Mouse (Mus musculus): ENCODE measurements around the gene Prss41. TPM values are rescaled to one million over a fixed set of nuclear protein-coding genes. Genes with fewer than 3 reads are reported as not detected.

Gene Prss41
- polyA plus RNA-seq, 1 experiment = not detected

DNA sequence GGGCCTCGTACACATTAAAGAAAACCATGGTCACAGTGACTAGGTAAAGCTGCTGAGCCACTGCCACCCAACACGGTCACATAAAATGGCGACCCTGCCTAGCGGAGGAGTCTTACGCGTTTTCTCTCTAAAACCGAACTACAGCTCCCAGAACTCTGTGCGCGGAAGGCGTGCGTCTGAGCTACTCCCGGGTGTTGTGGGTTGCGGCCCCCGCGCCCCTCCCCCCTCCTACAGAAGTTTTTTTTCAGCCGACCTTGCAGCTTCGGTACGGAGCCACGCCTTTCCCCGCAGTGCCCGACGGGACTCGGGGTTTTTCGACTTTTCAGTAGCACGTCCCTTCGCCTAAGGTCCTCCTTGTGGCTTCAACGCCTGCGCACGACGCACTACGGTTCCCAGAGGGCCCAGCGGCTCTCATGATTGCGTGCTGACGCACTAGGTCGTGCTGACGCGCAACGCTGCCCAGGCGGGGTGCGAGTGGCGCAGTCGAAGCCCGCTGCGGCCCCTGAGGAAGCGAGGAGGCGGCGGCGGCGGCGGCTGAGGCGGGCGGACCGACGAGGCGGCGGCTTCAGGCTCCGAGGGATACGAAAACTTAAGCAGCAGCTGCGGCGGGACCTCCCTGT is 41.1 kb downstream of the Prss41 start:
- under 1% methylated on average over 58 of the region's 60 CpGs for WGBS
- H3K4me3 ChIP-seq (replicated peaks; ENCODE audit: control insufficient read depth, low read depth, low read length) = peak overlapping the region; percentile 64
- peak overlapping the region; percentile 98 for H3K27ac ChIP-seq (ENCODE audit: control insufficient read depth, insufficient read depth, low read depth, low read length, poor library complexity)
- TF ChIP-seq CTCF (IDR thresholded peaks at IDR 0.05; ENCODE audit: control insufficient read depth, insufficient read depth, low read length) (no peak; the same call in 1 of the 2 replicates), POLR2A (IDR thresholded peaks at IDR 0.05; ENCODE audit: borderline replicate concordance, control insufficient read depth, low read depth, low read length) (peak; percentile 92; the same call in 1 of the 2 replicates)
- H3K4me1 ChIP-seq (ENCODE audit: control insufficient read depth, insufficient read depth, low read length) = peaks cover 1% of the 10 kb centered on the region; the same call in 1 of the 2 replicates

DNA sequence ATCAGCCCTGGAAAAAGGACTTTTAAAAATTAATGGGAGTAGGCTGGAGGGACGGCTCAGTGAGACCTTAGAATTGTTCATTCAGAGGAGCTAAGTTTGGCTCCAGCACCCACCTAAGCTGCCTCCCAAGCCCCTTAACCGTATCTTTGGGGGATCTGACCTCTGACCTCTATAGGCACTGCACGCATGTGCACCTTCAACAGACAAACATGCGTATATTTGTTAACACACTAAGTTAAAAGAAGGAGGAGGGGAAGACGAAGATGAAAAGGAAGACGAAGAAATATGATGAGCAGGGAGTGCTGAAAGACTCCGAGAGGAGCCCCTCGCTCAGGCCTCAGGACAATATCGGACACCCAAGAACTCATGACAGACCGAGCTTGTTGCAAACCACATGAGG is 42.3 kb downstream of the Prss41 start:
- H3K4me3 ChIP-seq (replicated peaks; ENCODE audit: control insufficient read depth, low read depth, low read length) = no peak overlapping the region

DNA sequence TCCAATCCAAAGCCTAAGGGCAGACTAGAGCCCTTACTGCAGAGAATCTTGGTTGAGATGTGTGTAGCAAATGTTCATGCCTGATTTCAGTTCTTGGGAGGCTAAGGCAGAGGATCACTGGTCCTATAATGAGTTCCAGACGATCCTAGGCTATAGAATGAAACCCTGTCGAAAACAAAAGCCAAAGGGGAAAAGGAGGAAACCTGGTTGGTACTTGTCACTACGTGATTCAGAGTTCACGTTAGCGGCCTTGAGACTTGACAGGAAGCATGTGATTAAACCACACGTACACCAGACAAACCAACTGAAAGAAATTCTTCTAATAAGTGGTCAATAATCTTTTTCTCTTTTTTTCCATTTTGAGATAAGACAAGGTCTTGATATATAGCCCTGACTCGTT is 46.7 kb downstream of the Prss41 start:
- Histone ChIP-seq H3K4me1 (ENCODE audit: control insufficient read depth, insufficient read depth, low read length) (no peaks in the 10 kb centered on the region), H3K4me3 (replicated peaks; ENCODE audit: control insufficient read depth, low read depth, low read length) (no peak overlapping the region), H3K27ac (ENCODE audit: control insufficient read depth, insufficient read depth, low read depth, low read length, poor library complexity) (no peak overlapping the region)
- 11% methylated on average over 7 of the region's 7 CpGs for WGBS
- TF ChIP-seq CTCF (IDR thresholded peaks at IDR 0.05; ENCODE audit: control insufficient read depth, insufficient read depth, low read length) = no peak
- TF ChIP-seq POLR2A (IDR thresholded peaks at IDR 0.05; ENCODE audit: borderline replicate concordance, control insufficient read depth, low read depth, low read length) = no peak

More for the DNA sequence above, 42.3 kb downstream of the Prss41 start:
- WGBS = 94% methylated on average over 10 of the region's 10 CpGs
- H3K4me1 ChIP-seq (ENCODE audit: control insufficient read depth, insufficient read depth, low read length) = peaks cover 1% of the 10 kb centered on the region; the same call in 1 of the 2 replicates
- H3K27ac ChIP-seq (ENCODE audit: control insufficient read depth, insufficient read depth, low read depth, low read length, poor library complexity) = no peak overlapping the region
- TF ChIP-seq POLR2A (IDR thresholded peaks at IDR 0.05; ENCODE audit: borderline replicate concordance, control insufficient read depth, low read depth, low read length) (no peak), CTCF (IDR thresholded peaks at IDR 0.05; ENCODE audit: control insufficient read depth, insufficient read depth, low read length) (no peak)

DNA sequence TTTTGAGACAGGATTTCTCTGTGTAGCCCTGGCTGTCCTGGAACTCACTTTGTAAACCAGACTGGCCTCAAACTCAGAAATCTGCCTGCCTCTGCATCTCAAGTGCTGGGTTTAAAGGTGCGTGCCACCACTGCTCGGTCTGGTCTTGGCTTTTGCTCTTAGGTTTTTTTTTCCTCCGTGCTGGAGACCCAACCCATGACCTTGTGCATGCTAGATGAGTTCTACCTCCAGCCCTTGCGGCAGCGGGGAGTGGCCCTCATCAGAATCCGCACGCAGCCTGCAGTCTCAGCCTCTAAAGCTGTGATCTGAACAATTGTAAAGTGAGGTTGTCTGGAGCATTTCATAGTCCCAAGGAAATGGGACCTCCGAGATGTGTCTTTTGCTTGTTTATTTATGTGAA is 48.6 kb downstream of the Prss41 start:
- Histone ChIP-seq H3K4me1 (ENCODE audit: control insufficient read depth, insufficient read depth, low read length) (no peaks in the 10 kb centered on the region; the same call in 1 of the 2 replicates), H3K27ac (ENCODE audit: control insufficient read depth, insufficient read depth, low read depth, low read length, poor library complexity) (no peak overlapping the region), H3K4me3 (replicated peaks; ENCODE audit: control insufficient read depth, low read depth, low read length) (no peak overlapping the region)
- TF ChIP-seq CTCF (IDR thresholded peaks at IDR 0.05; ENCODE audit: control insufficient read depth, insufficient read depth, low read length) = no peak
- TF ChIP-seq POLR2A (IDR thresholded peaks at IDR 0.05; ENCODE audit: borderline replicate concordance, control insufficient read depth, low read depth, low read length) = no peak
- 93% methylated on average over 8 of the region's 8 CpGs for WGBS

DNA sequence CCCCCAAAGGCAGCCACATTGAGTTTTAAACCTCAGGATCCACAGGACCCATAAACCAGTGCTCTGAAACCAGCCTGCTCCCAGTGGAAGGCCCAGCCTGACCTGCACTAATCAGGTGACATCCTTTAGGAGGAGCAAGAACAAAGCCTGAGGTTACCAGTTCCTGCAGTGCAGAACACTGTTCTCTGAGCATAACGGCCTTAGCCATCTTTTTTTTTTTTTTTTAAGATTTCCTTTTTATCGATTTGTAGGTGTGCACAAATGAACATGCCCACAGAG is 53.0 kb downstream of the Prss41 start:
- TF ChIP-seq POLR2A (IDR thresholded peaks at IDR 0.05; ENCODE audit: borderline replicate concordance, control insufficient read depth, low read depth, low read length) (no peak), CTCF (IDR thresholded peaks at IDR 0.05; ENCODE audit: control insufficient read depth, insufficient read depth, low read length) (no peak)
- 3% methylated on average over 2 of the region's 2 CpGs for WGBS
- H3K4me3 ChIP-seq (replicated peaks; ENCODE audit: control insufficient read depth, low read depth, low read length) = peak overlapping the region; percentile 63
- no peak overlapping the region for H3K27ac ChIP-seq (ENCODE audit: control insufficient read depth, insufficient read depth, low read depth, low read length, poor library complexity)
- peaks cover 2% of the 10 kb centered on the region; the same call in 1 of the 2 replicates for H3K4me1 ChIP-seq (ENCODE audit: control insufficient read depth, insufficient read depth, low read length)

DNA sequence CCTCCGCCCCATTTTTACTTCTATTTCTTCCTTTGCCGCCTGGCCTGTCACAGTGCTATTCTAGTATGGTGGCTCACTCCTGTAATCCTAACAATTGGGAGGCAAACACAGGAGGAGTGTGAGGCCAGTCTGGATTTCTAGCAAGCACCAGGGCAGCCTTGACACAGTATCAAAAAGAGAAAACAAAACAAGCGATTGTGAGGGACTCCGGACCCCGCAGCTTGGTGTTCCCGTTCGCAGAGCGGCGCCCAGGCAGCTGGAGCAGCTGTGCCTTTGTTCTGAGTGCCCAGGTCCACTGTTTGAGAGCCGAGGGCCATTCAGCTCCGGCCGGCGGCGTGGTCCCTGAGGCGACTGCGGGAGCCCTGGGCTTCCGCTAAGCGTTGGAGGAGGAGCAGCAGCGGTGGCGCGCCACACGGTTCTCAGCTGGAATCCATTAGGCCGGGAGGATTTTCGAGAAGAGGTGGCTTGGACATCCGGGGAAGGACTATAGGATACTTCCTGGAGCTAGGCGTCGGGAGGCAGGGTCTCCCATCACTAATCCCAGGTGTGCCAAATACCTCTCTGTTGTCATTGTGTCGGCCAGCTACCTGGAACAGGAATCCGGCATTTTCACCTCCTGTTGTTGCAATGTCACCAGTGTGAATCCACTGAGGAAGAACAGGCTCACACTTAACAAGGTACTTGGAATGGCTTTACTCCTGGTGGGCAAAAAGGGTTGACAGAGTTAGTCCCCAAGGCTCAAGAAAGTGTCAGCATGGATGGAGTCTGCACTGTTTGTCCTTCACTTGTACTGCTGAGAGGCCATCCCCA is 53.5 kb downstream of the Prss41 start, which contains the start of gene Srrm2:
Gene Srrm2 (plus strand): TSS at position 264 of the 810 bp plus-strand sequence.
- WGBS = 2% methylated on average over 29 of the region's 29 CpGs
- Histone ChIP-seq H3K4me1 (ENCODE audit: control insufficient read depth, insufficient read depth, low read length) (peaks cover 2% of the 10 kb centered on the region; the same call in 1 of the 2 replicates), H3K4me3 (replicated peaks; ENCODE audit: control insufficient read depth, low read depth, low read length) (peak within 1 kb of the TSS; percentile 63), H3K27ac (ENCODE audit: control insufficient read depth, insufficient read depth, low read depth, low read length, poor library complexity) (no peak within 1 kb of the TSS)
- TF ChIP-seq CTCF (IDR thresholded peaks at IDR 0.05; ENCODE audit: control insufficient read depth, insufficient read depth, low read length) (no peak), POLR2A (IDR thresholded peaks at IDR 0.05; ENCODE audit: borderline replicate concordance, control insufficient read depth, low read depth, low read length) (peak; percentile 86; the same call in 1 of the 2 replicates)

DNA sequence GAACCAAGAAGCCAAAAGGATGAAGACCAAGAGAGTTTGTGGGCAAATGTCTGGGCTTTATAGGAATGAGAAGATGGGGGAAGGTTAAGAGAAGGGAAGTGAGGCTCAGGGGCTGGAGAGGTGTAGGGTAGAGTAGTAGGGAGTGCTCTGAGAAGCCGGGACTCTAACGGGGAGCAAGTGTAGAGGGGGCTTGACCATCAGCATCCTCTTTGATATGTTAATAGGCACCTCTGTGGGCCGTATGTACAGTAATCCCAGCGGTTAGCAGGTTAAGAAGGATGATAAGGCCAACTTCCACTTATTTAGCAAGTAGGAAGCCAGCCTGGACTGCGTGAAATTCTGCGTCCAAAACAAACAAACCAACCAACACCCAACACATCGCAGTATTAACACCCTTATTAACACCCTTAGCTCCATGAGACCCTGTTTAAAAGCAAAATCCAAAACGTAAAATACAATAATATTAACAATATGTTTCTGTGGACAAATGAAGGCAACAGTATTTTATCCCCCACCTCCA is 54.2 kb downstream of the Prss41 start:
- no peak overlapping the region for H3K27ac ChIP-seq (ENCODE audit: control insufficient read depth, insufficient read depth, low read depth, low read length, poor library complexity)
- 5% methylated on average over 8 of the region's 8 CpGs for WGBS

DNA sequence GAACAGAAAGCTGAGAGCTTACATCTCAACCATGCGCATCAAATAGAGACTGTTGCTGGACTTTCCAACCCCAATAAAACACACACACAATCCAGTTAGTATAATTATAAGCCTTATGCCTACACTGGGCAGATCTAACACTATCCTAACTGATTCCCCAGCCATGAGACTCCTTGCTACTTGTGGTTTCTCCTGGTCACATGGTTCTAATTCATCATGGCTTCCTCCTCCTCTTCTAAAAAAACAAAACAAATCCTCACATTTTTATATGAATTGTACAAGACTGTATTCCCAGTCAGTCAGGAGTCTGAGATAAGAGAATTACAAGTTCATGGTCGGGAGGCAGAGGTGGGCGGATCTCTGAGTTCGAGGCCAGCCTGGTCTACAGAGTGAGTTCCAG is 55.0 kb downstream of the Prss41 start:
- TF ChIP-seq POLR2A (IDR thresholded peaks at IDR 0.05; ENCODE audit: borderline replicate concordance, control insufficient read depth, low read depth, low read length) (no peak), CTCF (IDR thresholded peaks at IDR 0.05; ENCODE audit: control insufficient read depth, insufficient read depth, low read length) (no peak)
- Histone ChIP-seq H3K4me1 (ENCODE audit: control insufficient read depth, insufficient read depth, low read length) (peaks cover 2% of the 10 kb centered on the region; the same call in 1 of the 2 replicates), H3K4me3 (replicated peaks; ENCODE audit: control insufficient read depth, low read depth, low read length) (no peak overlapping the region), H3K27ac (ENCODE audit: control insufficient read depth, insufficient read depth, low read depth, low read length, poor library complexity) (no peak overlapping the region)
- WGBS = 79% methylated on average over 4 of the region's 4 CpGs

More for the DNA sequence above, 54.2 kb downstream of the Prss41 start:
- Histone ChIP-seq H3K4me1 (ENCODE audit: control insufficient read depth, insufficient read depth, low read length) (peaks cover 2% of the 10 kb centered on the region; the same call in 1 of the 2 replicates), H3K4me3 (replicated peaks; ENCODE audit: control insufficient read depth, low read depth, low read length) (peak overlapping the region; percentile 63)
- TF ChIP-seq POLR2A (IDR thresholded peaks at IDR 0.05; ENCODE audit: borderline replicate concordance, control insufficient read depth, low read depth, low read length) = no peak
- no peak for TF ChIP-seq CTCF (IDR thresholded peaks at IDR 0.05; ENCODE audit: control insufficient read depth, insufficient read depth, low read length)

Other genes with a start within 250 kb of the Prss41 start
- not detected in 2 replicates for gene Zfp13, start 244.7 kb downstream of the Prss41 start, polyA plus RNA-seq (2011; ENCODE audit: insufficient read depth, insufficient read length, low replicate concordance, missing spikeins)
- 4.2 TPM in 1 of 2 replicates, not detected in the other for gene Zscan10, start 243.3 kb downstream of the Prss41 start, polyA plus RNA-seq (2011; ENCODE audit: insufficient read depth, insufficient read length, low replicate concordance, missing spikeins)
- 4.8 and 18.0 TPM in 2 replicates for gene Mmp25, start 198.9 kb downstream of the Prss41 start, polyA plus RNA-seq (2011; ENCODE audit: insufficient read depth, insufficient read length, low replicate concordance, missing spikeins)
- gene Bicdl2, start 183.7 kb downstream of the Prss41 start, polyA plus RNA-seq (2011; ENCODE audit: insufficient read depth, insufficient read length, low replicate concordance, missing spikeins) = 0.66 and 2.2 TPM in 2 replicates
- 28.3 and 54.3 TPM in 2 replicates for gene Hcfc1r1, start 170.6 kb downstream of the Prss41 start, polyA plus RNA-seq (2011; ENCODE audit: insufficient read depth, insufficient read length, low replicate concordance, missing spikeins)
- 15.1 and 27.9 TPM in 2 replicates for gene Thoc6, start 170.3 kb downstream of the Prss41 start, polyA plus RNA-seq (2011; ENCODE audit: insufficient read depth, insufficient read length, low replicate concordance, missing spikeins)
- gene Tnfrsf12a, start 166.7 kb downstream of the Prss41 start, polyA plus RNA-seq (2011; ENCODE audit: insufficient read depth, insufficient read length, low replicate concordance, missing spikeins) = 18.0 TPM in 1 of 2 replicates, not detected in the other
- gene Cldn6, start 164.9 kb downstream of the Prss41 start, polyA plus RNA-seq (2011; ENCODE audit: insufficient read depth, insufficient read length, low replicate concordance, missing spikeins) = 4.2 TPM in 1 of 2 replicates, not detected in the other
- not detected in 2 replicates for gene Cldn9, start 160.1 kb downstream of the Prss41 start, polyA plus RNA-seq (2011; ENCODE audit: insufficient read depth, insufficient read length, low replicate concordance, missing spikeins)
- 0.90 and 3.5 TPM in 2 replicates for gene 1520401A03Rik, start 121.4 kb downstream of the Prss41 start, polyA plus RNA-seq (2011; ENCODE audit: insufficient read depth, insufficient read length, low replicate concordance, missing spikeins)
- gene Pkmyt1, start 117.8 kb downstream of the Prss41 start, polyA plus RNA-seq (2011; ENCODE audit: insufficient read depth, insufficient read length, low replicate concordance, missing spikeins) = 48.5 and 85.5 TPM in 2 replicates
- 6.4 and 8.1 TPM in 2 replicates for gene Paqr4, start 103.3 kb downstream of the Prss41 start, polyA plus RNA-seq (2011; ENCODE audit: insufficient read depth, insufficient read length, low replicate concordance, missing spikeins)
- gene Kremen2, start 98.3 kb downstream of the Prss41 start, polyA plus RNA-seq (2011; ENCODE audit: insufficient read depth, insufficient read length, low replicate concordance, missing spikeins) = not detected in 2 replicates
- gene Flywch1, start 72.6 kb downstream of the Prss41 start, polyA plus RNA-seq (2011; ENCODE audit: insufficient read depth, insufficient read length, low replicate concordance, missing spikeins) = 5.5 and 11.2 TPM in 2 replicates
- not detected in 2 replicates for gene Flywch2, start 58.1 kb downstream of the Prss41 start, polyA plus RNA-seq (2011; ENCODE audit: insufficient read depth, insufficient read length, low replicate concordance, missing spikeins)
- gene Srrm2, start 53.6 kb downstream of the Prss41 start, polyA plus RNA-seq (2011; ENCODE audit: insufficient read depth, insufficient read length, low replicate concordance, missing spikeins) = 328 and 487 TPM in 2 replicates
- gene Elob, start 15.0 kb downstream of the Prss41 start, polyA plus RNA-seq (2011; ENCODE audit: insufficient read depth, insufficient read length, low replicate concordance, missing spikeins) = 185 and 239 TPM in 2 replicates
- gene Prss33, start 8.1 kb downstream of the Prss41 start, polyA plus RNA-seq (2011; ENCODE audit: insufficient read depth, insufficient read length, low replicate concordance, missing spikeins) = not detected in 2 replicates
- not detected in 2 replicates for gene Prss32, start 317 bp downstream of the Prss41 start, polyA plus RNA-seq (2011; ENCODE audit: insufficient read depth, insufficient read length, low replicate concordance, missing spikeins)
- not detected in 2 replicates for gene Prss21, start 23.9 kb upstream of the Prss41 start, polyA plus RNA-seq (2011; ENCODE audit: insufficient read depth, insufficient read length, low replicate concordance, missing spikeins)
- gene Dcpp1, start 36.7 kb upstream of the Prss41 start, polyA plus RNA-seq (2011; ENCODE audit: insufficient read depth, insufficient read length, low replicate concordance, missing spikeins) = not detected in 2 replicates
- not detected in 2 replicates for gene Dcpp2, start 36.7 kb upstream of the Prss41 start, polyA plus RNA-seq (2011; ENCODE audit: insufficient read depth, insufficient read length, low replicate concordance, missing spikeins)
- not detected in 2 replicates for gene Dcpp3, start 73.3 kb upstream of the Prss41 start, polyA plus RNA-seq (2011; ENCODE audit: insufficient read depth, insufficient read length, low replicate concordance, missing spikeins)
- not detected in 2 replicates for gene Sbp, start 97.5 kb upstream of the Prss41 start, polyA plus RNA-seq (2011; ENCODE audit: insufficient read depth, insufficient read length, low replicate concordance, missing spikeins)
- not detected in 2 replicates for gene Sbpl, start 111.1 kb upstream of the Prss41 start, polyA plus RNA-seq (2011; ENCODE audit: insufficient read depth, insufficient read length, low replicate concordance, missing spikeins)
- gene Prss30, start 136.4 kb upstream of the Prss41 start, polyA plus RNA-seq (2011; ENCODE audit: insufficient read depth, insufficient read length, low replicate concordance, missing spikeins) = 6.8 TPM in 1 of 2 replicates, not detected in the other
- gene Prss22, start 153.9 kb upstream of the Prss41 start, polyA plus RNA-seq (2011; ENCODE audit: insufficient read depth, insufficient read length, low replicate concordance, missing spikeins) = not detected in 2 replicates
- not detected in 2 replicates for gene Prss27, start 194.0 kb upstream of the Prss41 start, polyA plus RNA-seq (2011; ENCODE audit: insufficient read depth, insufficient read length, low replicate concordance, missing spikeins)
- 11.4 and 13.6 TPM in 2 replicates for gene Kctd5, start 229.3 kb upstream of the Prss41 start, polyA plus RNA-seq (2011; ENCODE audit: insufficient read depth, insufficient read length, low replicate concordance, missing spikeins)